Mouse (Mus musculus): ENCODE data around the gene Mrpl47.
A peak's percentile ranks its signal among the peaks of the same experiment; 100 is the strongest.
"Not testable (repeated sequence)": the region's sequence is repeated elsewhere in the genome, so short reads cannot be mapped to it uniquely, and the experiment has no call there.

The Mrpl47 gene

DNA sequence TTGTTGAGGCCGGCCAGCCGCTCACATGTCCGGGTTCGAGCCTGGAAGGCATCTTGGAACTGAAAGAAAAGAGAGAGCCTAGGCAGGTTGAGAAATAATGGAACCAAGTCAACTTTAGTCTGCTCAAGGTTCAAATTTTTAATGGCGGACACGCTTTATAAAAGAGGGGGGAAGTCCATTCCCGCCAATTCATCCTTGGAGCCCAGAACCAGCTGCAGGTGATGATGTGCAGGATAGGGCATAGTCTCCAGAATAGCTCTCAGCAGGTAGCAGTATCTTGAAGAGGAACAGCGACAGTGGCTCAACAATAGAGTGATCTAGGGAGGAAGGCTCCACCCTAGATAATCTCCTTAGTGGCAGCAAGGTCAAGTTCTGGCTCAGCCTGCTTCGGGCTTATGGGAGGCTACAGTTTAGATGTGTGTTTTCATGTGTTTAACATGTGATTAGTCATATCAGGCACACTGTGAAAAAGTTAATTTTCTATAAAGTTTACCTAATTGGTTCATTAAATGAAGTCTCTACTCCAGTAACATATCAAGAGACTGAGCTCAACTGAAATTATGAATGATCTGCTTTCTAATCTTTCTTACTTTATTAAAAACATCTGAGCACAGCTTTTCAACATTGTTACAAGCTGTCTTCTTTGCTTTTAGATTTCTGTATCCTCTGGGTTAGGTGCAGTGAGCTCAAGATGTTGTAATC is 31.6 kb downstream of the Mrpl47 start, which contains the start of gene Actl6a:
Actl6a (plus strand) TSS at position 652 of the 702 bp plus-strand sequence.
- not testable (repeated sequence) for DNase-seq

DNA sequence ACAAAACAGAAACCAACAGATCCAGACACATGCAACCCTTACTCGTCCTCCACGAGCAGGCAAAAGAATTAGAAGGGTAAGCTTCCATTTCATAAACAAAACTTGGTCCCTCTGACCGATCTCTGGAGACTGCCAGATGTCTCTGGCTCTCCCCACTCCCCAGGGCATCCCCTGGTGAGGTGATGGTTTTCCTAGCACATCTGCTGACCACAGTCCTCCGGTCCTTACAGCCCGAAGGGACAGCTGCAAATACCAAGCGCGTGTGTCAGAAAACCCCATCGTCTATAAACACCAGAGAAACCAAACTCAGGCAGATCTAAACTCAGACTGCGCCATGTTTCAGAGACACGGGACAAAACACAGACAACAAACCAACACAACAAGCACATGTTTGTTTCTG is 32.8 kb downstream of the Mrpl47 start:
- DNase-seq, result not testable (repeated sequence)

DNA sequence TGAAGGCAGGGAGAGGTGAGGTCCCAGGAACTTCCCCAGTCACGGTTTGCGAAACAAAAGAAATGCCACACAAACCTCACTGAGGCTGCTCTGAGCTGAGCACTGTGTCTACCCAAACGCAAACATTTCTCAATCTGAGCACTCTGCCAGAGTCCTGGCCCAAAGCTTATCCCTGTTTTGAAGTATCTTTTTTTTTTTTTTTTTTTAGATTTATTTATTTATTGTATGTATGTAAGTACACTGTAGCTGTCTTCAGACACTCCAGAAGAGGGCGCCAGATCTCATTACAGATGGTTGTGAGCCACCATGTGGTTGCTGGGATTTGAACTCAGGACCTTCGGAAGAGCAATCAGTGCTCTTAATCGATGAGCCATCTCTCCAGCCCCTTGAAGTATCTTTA is 33.4 kb downstream of the Mrpl47 start:
- DNase-seq, result not testable (repeated sequence)

DNA sequence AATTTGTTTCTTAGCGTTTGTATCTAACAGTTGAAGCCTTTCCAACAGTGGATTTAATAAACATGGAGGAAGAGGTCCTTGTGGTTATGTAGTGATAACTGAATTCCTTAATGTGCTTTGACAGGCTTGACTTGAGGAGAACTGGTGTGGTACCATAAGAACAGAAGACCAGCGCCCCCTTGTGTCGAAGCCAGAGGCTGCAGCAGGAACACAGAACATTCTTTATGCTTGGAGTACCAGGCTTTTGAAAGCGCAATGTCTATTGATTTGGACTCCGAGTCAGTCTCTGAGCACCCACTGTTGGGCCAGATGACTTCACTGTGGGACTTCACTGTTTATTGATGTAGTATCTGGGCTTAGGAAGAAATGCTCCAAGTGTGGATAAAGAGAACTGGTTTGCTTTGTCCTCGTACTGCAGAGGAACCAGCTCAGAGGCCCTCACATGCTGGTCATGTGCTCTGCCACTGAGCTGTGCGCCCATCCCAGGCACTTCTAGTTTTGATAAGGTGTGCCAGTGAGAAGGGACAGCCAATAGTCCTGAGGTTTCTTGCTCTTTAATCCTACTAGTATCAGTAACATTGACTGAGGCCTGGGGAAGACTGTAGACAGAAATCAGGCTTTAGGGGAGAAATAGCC is 39.1 kb downstream of the Mrpl47 start:
- DNase-seq, result peak; percentile 89

DNA sequence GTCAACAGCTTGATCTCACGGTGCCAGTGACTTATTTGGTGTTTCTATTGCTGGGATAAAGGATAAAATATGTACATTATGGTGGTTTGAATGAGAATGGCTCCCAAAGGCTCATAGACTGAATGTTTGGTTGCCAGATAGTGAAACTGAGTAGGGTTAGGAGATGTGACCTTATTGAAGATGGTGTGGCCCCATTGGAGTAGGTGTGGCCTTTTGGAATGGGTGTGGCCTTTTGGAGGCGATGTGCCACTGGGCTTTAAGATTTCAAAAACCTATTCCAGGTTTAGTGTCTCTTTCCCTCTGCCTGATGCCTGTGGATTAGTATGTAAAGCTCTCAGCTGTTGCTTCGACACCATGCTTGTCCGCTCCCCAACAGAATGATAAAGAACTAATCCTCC is 41.8 kb downstream of the Mrpl47 start:
- no peak for DNase-seq

DNA sequence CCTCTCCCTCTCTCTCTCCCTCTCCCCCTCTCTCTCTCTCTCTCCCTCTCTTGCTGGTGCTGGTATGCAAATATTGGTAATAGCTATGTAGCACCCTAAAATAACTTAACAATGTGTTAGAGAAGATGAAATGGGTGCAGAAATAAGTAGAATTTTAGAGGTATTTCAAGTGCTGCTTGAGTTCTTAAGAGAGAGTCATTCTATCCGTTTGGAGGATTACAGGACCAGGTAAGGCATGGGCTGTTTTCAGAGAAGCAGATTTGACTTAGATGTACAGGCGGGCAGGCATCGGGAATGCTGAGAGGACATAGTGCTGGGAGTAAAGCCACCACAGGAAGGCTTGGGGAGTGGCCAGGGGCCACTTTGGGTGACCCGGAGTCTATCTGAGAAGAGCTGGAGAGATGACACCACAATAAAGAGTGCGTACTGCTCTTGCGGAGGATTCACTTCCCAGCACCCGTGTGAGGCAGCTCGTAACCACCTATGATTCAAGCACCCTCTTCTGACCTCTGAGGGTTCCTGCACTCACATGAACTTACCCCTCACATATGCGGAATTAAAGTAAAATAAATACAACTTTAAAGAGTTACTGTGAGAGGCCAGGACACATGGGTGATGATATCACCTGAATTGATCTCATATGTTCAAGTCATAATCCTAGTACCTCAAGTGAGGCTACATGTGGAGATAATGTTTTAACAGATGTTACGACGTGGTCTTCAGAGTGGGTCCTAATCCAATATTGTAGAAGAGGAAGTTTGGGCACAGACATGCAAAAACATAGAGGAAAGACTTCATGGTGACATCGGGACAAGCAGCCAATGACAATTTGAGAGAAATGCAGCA is 42.4 kb downstream of the Mrpl47 start:
- DNase-seq, result no peak

DNA sequence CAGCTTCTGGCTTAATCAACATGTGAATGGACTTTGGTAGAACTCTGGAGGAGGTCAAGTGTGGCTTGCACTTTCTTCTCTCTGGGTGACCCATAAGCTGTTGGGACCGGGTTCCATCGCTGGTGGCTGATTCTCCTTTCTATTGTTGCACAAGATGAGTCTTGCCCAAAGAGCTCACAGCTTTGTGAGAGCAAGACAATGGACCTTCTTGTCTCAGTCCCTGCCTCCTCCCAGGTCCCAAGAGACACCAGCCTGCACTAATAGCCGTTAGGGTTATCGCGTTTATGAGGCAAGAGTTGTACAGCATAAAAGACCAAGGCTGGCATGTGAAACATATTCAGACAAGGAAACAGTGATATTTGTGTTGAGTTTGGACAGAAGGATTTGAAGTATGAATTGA is 43.2 kb downstream of the Mrpl47 start:
- peak; percentile 56 for DNase-seq

DNA sequence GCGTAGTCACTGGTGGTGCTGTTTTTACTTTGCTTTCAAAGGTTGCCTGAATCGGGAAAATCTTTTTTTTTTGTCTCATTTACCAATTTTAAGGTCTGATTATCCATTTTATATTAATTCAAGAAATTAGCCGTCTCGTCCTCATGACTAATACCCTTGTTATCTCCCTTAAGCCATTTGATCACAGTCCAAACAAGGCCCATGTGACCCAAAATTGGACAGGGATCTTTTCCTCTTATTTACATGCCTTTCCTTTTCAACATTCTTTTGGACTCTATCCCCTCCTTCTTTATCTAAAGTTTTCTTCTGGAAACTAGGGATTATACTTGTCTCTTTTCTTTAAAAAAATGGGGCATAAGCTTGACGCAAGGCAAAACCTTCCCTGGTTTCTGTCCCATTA is 45.6 kb downstream of the Mrpl47 start:
- no peak for DNase-seq

DNA sequence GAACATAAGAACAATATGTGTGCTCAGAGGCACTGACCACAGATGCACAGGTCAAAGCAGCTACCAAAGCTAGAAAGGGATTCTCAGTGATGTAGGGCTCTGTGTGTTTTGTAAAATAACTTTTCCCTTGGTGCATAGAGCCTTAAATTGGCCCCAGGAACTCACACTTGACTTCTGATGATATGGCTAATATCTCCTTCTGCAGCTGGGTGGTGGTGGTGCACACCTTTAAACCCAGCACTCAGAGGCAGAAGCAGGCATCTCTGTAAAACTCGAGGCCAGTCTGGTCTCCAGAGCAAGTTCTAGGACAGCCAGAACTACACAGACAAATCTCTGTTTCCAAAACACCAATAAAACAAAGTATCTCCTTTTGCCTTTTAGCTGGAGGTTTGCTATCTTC is 46.5 kb downstream of the Mrpl47 start:
- no peak for DNase-seq

DNA sequence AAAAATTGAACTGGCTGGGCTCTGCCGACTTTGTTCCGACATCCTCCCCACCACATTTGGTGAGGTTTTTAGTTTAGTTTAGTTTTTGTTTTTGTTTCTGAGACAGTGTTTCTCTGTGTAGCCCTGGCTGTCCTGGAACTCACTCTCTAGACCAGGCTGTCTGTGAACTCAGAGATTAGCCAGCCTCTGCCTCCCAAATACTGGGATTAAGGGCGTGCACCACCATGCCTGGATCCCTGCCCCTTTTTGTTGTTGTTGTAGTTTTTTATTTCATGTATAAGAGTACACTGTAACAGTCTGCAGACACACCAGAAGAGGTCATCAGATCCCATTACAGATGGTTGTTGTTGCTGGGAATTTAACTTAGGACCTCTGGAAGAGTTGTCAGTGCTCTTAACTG is 47.4 kb downstream of the Mrpl47 start:
- no peak for DNase-seq

DNA sequence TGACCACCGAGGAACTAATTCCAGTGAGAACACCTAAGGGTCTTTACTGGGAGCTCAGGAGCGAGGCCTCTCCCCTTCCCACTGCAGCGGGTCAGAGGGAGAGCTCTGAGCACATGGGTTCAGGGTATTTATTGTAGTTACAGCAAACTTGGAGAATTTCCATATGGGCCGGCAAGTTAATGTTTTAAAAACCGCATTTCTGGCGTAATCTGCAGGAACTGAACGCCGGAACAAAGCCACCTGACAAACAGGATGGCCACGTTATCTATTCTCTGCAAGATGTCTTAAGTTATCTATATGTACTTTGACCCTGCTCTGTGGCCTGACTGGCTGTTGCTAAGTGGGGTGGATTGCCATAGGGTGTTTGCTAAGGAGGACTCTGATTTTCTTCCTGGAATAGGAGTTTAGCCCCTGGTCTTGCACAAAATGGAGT is 47.8 kb downstream of the Mrpl47 start:
- DNase-seq, result no peak

DNA sequence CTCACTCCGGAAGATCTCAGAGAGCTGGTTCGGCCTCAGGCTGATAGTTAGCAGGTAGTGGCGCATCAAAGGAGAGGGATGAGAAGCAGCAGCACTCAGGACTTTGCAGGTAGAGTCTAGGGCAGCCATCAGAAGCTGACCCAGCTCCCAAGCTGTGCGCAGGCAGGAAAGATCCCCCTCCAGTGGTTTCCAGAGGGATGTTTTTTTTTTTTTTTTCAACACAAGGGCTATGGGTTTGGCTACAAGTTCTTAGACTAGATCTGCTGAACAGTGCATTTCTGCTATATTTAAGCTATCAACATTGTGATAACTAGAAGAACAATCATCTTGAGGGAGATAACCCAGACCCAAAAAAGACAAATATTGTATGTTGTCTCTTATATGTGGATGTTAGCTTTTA is 50.2 kb downstream of the Mrpl47 start:
- no peak for DNase-seq

DNA sequence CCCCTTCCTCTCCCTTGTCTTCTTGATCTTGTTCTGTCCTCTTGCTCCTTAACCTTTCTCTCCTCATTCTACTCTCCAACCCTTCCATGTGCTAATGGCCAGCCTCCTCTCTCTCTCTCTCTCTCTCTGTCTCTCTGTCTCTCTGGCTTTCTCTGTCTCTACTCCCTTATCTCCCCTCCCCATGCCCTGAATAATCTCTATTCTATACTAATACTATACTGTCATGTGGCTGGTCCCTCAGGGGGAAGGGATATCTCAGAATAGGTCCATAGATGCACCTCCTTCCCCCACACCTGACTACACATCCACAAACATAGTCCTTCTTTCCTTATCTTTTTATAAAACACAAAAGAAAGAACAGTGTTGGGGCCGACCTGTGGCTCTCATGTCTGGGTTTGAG is 50.9 kb downstream of the Mrpl47 start:
- no peak for DNase-seq

DNA sequence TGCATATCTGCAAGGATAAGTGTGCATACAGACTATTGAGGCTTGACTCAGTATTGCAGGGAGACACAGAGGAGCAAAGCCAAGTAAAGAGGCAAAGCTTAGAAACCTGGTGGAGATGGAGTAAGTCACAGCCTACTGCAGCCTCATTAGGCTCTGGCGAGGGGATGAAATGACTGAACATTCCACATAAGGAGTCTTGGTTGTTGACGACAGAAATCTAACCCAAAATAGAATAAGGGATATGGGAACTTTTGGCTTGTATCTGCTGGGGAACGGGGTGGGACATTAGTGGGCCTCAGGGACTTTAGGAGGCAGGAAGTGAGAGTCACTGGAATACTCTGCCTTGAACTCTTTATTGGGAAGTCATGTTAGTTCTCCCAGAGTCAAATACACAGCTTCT is 52.8 kb downstream of the Mrpl47 start:
- no peak for DNase-seq

DNA sequence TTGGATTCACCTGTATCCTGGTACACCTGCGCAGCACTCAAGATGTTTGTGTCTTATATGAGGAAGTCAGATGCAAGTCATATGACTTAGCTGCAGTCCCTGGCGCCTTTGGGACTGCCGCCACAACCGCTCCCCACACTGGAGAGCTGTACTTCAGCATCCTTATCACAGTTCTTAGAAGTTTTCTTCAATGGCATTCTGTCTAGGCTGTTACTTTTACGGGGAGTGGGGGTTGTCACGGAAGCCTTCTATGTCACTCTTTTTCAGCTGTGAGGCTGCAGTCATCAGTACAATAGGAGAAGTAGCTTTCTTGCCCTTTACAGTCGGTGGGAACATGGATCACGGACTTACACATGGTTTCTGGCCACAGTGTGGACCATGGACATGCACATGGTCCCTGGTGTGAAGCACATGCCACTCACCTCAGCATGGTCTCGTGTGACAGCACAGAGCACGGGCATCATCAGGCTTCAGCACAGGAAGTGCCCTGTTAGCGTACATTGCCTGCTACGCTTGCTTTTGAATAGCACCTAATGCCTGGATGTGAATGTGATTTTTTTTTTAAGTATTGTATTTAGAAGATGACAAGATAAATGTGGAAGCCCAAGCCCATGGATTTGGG is 54.4 kb downstream of the Mrpl47 start:
- DNase-seq, result no peak

DNA sequence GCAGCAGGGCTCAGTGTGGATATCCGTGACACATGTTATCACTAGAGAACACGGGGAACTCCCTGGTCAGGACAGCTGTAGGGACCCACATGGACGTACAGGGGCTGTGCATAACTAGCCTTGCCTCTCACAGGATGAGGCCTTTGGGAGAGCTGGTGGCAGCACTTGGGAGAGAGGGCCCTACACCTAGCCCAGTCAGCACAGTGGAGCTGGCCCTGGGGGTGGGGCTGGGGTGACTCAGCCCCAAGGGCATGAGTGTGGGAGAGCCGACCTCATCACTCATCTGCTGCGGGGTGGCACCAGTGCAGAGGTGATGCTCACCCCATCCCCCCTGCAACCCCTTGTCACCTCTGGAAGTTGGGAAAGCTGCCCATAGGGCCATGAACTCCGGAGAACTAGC is 61.0 kb downstream of the Mrpl47 start:
- DNase-seq, result no peak

Data from retina, postnatal 1 day (tissue).